Mouse (Mus musculus) cerebellum, adult 11-12 months (tissue): Measurements from ENCODE around the gene Hoxa6.

Experiments
- DNase-seq: peaks from one replicate; pipeline ENCODE4 v3.0.0; 2022

Hoxa6 gene

DNA sequence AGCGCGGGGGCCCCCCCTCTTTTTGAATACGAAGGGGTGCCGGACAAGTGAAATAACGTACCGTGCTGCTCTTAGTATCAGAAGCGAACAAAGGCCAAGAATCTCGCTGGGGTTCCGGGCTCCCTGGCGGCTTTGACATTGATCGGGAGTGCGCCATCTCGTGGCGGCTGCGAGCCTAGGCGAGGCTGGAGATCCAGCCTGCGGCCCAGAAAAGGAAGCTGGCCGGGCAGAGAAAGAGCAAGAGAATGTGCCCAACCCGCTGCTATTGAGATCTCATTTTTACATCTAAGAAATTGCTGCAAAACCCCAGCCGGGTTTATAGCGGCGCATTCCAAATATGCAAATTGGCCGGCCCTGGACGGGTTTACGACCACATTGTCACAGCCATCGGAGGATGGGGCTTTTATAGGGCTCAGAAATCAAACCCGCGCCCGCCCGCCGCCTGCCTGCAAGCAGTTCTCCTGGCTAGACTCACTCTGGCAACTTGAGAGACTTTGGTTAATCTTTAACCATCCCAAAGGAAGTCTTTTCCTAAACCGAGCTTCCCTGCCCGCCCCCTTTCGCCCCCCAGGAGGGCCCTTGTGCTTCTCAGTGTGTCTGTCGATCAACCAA, 32.0 kb upstream of the Hoxa6 start, which contains the start of gene Hoxa10:
Gene Hoxa10 (minus strand): TSS at position 466 of the 612 bp plus-strand sequence.
- no peak for DNase-seq

DNA sequence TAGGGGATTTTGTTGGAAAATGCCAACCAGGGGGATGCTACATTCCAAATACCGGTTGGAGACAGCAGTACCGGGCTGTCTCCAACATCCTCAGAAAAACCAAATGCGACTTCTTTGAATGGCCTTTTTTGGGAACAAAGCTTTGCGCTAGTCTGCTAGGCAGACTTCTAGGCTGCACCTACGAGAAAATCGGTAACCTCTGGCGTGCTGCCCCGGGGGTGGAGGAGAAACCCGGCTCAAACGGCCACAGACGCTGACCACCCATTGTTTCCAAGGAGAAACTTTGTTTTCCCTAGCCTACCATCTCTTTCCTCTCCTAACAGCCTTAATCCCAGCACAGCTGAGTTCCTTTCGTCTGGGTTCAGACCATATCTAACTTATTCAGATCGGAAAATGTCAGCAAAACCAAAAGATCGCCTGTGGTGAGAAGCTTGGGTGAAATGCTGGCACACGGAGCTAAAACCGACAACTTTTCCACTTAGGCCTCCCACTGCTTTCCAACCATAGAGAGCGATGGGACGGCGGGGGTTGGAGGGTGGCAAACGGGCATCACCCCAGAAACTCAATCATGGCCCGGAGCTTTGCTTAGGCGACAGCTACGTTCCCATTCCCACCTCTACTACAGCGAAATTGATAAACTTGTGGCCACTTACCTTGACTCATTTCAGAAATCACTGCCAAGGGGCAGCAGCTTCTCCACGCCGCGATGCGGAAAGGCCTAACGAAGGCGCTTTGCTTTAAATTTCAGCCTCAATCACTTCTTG, 31.3 kb upstream of the Hoxa6 start:
- DNase-seq = no peak

DNA sequence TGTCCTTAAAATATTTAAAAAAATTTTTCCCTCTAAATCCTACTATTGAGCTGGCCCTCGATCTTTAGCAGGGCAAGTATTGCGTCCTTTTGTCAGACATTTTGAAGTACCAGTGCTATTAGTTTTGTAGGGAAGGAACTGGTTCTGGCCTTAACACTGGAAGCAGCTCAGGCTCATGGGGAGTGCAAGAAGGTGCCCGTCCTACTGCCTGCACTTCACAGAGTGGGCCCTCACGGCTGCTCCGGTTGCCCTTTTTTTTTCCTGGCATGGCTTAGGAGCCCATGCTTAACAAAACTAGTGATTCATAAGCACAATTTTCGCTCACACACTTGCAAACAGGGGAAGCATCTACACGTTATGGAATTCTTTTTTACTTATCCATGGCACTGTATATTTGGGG, 30.5 kb upstream of the Hoxa6 start:
- DNase-seq = no peak

DNA sequence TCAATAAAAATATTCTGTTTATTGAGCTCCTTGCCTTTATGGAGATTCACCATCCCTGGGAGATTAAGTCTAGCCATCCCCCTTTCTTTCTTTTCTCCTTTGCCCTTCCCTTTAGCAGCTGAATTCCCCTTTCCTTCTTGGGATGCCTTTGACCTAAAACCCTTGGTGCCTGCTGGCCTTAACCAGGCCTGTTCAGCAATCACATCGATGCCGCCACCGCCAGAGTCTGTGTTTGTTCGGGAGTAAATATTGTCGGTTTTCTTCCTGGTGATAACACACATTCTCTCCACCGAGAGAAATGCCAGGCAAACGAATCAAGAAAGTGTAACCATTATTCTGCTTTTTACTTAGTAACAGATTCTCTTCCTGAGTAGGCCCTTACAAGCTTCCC, 29.6 kb upstream of the Hoxa6 start:
- DNase-seq = no peak

DNA sequence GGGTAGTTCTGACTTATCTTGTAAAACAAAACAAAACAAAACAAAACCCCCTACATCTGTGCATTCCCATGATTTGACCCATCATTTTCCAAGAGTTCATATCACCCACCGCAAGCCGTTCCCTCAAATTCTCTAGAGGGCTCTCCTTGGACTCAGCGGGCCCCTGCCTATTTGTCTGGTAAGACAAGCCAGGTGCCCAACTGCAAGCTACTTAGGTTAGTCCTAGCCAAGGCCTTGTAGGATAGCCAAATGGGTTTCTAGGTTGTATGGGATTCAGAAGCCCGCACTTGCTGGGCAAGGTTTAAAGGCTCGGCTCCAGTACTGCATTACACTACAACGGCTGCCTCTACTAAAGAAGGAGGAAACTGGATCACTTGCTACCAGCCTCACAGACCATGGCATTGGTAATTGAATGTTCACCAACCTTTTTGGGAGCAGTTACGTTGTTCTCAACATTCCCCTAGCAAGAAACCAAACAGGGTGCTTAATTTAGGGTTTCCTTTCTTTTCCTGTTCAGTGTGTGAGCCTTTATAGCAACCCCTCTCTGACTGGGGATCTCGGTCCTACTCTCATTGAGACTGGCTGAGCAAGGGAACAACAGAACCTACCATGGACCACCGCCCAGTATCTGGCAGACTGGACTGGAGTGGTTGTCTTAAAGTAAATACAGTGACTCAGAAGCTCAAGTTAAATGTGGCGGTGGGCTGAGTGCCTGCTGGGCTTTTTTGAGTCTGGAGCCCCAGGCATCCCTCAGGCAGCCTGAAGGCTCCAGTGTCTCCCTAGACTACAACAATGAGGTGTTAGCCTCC, 29.0 kb upstream of the Hoxa6 start:
- no peak for DNase-seq

DNA sequence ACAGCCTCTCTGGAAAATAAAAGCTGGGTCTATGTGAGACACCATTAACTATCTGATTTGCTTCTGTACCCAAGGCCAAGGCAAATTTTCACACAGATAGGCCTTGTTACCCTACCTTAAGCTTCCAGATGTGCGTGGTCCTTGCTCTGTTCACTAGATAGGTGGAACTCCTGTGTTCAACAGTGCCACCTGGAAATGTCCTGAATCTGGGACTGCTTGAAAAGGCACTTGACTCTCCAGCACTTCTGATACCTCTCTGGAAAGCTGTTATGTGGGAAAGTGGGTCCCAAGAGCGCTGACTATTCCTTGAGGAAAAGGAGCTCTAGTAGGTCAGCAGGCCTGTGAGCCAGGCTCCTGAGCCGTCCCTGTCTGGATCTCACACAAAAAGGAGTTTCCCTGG, 28.3 kb upstream of the Hoxa6 start:
- DNase-seq = no peak

DNA sequence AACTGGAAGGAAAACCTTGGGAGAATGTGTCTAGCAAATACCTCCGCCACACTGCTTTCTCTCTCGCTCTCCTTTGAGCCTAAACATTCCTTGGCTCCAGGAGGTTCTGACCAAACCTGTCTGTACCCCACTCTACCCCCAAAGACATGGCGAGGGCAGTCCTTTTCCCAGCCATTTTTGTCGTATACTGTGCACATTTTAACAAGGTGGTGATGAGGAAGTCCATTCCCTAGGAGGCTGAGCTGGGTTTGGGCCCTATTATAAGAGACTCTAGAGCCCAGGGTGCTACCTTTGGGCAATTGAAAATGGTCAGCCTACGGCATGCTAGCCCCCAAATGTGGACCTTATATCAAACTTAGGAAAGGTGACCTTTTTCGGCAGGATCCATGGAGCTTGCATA, 27.3 kb upstream of the Hoxa6 start:
- no peak for DNase-seq

DNA sequence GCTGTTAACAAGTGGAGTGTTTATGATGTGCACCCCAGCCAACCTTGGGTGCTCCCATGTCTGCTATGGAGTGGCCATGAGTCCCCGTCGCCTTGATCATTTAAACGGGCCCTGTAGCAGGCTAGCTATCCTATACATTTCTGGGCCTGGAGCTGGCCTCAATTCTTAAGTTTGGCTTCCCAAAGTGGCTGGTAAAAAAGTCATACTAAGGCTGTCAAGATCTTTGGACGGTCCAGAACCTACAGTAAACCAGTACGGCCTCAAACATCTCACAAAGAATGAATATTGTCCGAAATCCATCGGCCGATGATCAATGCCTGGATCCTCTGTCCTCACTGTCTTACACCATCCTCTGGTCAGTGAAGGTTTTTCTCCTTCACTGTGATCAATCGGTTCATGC, 26.7 kb upstream of the Hoxa6 start:
- DNase-seq = no peak

DNA sequence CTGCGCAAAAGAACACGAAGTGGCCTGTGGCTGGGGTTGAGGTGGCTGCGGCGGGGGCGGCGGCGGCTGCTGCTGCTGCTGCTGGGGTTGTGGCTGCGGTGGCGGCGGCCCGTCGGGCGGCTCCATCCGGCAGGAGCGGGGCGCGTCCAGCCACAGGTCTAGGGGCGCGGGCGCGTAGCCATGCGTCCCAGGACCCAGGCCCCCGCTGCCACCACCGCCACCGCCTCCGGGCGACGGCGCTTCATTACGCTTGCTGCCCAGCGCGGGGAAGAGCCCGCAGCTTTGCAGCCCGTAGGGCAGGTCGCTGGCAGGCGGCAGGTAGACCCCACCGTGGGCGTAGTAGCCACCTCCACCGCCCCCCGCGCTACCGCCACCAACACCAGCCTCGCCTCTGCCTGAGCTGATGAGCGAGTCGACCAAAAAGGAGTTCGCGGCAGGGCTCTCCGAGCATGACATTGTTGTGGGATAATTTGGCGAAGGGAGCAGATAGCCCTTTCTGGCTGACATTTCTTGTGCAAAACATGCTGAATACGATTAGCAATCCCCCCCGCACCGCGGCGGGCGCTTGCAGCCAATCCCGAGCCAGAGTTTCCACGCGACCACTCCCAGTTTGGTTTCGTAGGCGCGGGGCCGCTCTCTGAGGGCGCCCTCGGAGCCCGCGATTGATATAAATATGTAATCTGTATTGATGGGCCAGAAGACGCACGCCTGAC, 26.1 kb upstream of the Hoxa6 start:
- no peak for DNase-seq

DNA sequence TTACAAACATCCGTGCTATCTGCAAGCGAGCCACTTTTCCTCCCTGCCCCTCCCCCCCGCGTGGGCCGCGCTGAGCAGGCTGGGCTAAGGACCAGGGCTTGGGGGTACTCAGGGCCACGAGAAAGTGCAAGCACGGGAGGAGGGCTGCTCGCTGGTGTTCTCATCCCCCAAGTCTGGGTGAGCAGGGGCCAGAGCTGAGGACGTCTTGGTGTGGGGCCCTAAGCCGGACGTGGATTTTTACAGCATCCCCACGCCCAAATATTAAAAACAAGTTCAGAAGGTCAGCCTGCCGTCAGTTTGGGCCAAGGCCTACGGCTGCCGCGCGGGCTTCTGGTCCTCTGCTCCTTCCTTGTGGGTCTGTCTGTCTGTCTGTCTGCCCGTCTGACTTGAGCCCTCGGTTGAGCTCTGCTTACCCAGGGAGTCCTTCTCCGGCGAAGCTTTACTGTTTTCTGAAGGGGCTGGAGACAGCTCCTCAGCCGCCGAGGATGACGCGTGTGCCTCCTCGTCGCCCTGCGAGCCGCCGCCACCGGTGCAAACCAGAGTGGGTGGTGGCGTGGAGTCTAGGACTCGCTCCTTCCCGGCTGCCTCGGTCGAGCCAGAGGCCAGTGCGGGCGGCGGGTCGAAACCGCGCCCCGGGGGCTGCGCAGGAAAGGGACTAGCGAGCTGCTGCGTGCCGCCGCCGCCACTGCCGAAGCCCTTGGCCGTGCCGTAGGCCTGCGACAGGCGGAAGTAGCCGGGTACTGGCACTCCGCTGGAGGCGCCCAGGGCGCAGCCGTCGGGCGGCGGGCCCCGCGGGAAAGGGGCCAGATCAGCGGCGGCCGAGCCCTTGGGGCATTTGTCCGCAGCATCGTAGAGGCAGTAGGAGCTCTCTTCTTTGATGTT, 25.3 kb upstream of the Hoxa6 start:
- no peak for DNase-seq

DNA sequence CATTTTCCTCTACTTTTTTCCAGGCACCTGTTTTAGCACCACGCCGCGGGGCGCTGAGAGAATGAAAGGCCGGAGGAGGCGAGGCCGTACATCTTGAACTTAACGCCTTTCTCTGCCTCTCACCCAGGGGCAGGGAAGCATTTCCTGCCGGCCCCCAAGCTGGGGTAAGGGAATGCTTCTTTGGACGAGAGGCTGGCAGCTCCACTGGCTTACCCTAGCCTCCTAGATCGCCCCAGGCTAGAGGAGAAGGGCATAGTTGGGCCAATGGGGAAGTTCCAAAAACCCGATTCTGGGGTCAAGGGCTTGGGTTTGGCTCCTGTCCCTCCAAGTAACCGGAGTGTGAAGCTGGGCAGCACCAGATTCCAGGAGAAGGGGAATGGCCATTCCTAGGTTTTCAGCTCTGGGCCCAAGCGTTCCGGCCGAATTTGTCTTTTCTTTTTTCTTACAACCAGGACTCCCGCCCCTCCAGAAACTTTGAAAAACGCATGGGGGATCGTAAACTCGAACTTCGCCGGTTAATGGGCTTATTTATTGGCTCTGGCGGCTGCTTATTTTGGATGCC, 24.5 kb upstream of the Hoxa6 start:
- DNase-seq = no peak

DNA sequence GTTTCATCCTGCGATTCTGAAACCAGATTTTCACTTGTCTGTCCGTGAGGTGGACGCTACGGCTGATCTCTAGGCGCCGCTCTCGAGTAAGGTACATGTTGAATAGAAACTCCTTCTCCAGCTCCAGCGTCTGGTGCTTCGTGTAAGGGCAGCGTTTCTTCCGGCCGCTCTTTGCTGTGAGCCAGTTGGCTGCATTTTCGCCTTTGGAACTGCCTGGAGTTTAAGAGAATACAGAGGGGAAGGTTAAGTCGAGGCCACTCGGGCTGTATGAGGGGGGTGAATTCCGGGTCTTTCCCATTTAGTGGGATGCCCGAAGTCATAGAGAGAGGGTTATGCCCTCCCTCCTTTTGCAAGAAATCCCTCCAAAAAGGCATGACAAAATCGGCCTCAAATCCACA, 24.0 kb upstream of the Hoxa6 start:
- DNase-seq = no peak

DNA sequence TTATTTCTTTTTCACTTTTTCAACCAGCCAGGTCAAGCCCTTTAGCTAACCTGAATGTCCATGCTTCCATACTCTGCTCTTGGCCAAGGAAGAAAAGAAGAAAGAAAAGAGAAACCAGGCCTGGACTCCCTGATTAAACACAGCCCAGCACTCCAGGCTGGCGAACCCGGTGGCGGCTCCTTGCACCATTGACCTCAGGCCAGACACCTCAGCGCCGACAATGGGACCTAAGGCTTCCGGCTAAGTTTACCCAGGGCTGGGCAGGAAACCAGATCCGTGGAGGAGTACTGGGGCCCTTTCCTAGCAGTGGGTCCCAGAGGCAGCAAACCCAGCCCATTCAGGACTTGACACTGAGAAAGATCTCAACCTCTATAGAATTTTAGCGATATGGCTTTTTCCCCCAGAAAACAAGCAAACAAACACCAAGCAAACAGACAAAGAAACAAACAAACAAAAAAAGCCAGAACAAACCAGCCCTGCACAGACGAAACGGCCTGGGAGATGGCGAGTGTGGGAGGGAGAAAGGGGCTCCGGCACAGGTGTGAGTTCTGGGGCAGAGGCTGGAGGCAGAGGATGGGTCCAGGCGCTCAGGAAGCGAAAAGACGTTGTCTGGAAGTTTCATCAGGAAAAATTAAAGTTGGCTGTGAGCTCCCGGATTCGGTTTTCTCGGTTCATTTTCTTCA, 23.5 kb upstream of the Hoxa6 start:
- DNase-seq = no peak

DNA sequence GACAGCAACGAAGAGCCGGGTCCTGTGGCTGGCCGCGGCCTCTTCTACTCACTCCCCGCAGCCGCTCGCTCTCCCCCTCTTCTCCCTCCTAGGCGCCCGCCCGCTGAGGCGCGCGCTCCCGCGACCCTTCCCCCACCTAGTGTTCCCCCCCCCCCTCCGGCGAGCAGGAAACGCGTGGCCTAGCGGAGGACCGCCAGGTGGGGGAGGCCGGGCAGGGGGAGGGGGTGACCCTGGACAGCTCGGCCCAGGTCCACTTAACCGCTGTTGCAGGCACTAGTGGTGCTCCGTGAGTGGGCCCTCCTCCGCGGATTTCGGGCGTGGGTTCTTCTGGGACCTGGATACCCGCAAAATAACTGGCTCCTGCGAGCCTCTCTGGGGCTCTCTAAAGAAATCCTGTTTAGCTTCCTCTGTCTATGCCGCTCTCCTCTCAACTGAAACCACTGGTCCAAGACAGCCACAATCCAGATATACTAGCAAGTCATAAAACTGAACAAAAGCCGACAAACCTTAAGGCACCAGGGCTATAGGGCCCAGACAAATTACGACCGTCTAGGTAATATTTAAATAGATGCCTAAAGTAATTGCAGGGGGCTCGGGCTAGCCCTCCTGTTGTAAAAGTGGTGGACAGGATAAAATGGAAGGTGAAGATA, 22.1 kb upstream of the Hoxa6 start, which contains the start of gene Hoxa9:
Gene Hoxa9 (minus strand): TSS at position 574 of the 650 bp plus-strand sequence.
- no peak for DNase-seq

DNA sequence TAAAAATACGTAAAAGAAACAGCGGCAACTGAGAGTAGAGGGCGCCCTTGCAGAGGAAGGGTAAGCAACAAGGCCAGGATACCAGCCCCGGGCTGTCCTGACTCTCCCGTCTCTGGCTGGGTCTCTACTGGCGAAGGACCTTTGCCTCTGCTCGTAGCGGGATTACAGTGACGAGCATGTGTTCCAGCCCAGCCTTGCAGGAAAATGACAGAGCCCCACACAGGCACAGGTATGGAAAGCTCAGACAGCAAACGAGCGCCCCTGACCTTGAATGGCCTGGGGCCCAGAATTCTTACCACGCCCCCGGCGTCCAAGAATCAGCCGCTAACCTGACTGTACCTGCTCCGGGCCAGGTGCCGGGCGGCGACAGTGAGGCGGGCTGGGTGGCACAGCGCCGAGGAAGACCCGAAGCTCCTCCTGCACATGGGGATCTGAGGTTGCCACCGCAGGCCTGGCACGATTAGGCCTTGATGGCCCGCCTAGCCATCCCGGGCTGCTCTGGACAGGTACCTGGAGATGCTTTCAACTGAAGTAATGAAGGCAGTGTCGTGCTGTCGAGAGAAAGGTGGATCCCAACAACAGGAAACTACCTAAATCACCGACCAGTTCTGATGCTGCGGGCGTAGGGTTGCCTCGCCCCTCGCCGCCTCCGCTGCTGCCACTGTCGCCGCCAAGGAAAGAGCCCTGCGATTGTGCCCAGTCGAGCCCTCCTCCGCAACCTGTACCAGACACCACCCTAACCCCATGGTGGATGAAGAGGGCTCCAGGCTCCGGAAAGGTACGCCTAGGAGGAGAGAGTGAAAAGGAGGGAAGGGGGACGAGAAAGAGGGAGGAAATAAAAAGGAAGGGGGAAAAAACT, 21.3 kb upstream of the Hoxa6 start:
- DNase-seq = no peak

DNA sequence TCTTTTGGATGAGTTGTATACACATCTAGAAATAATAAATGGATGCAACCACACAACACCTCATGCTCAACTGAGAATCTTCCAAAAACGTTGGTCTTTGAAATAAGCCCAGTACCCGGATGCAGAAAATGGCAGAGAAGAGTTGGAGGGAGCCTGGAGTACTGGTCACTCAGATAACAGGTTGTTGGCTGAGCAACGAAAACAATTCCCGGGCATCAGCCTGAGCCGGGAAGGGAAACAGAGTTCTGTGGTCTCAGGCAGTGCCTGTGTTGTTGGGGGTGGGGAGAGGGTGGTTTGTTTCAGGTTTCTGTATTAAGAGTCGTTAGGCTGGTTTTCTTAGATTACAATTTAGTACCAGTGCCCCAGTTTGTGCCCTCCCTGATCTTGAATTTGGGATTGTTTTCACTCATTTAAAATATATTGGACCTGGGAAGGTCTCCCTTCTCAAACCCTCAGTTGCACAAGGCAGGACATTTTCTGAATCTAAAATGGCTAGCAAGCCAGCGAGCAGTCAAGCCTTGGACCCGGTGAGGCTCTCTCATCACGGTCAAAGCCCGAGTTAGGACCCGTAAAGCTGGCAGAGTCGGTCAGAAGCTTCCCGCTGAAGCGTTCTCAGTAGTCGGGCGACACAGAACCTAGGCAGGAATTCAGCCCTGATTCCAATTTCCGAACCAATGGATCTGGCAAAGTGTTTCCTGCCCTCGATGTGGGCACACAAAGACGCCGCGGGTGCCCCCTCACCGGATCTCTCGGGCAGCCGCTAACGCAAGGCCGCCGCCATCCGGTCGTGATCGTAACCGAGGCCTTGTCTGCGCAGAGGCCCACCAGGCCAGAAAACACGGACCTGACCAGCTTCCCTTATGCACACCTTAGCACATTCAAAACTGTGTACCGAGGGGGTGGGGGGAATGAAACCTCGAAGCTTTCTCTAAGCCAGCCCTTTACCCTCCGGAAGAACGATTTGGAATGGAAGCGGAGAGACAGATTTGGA, 20.2 kb upstream of the Hoxa6 start:
- DNase-seq = no peak

DNA sequence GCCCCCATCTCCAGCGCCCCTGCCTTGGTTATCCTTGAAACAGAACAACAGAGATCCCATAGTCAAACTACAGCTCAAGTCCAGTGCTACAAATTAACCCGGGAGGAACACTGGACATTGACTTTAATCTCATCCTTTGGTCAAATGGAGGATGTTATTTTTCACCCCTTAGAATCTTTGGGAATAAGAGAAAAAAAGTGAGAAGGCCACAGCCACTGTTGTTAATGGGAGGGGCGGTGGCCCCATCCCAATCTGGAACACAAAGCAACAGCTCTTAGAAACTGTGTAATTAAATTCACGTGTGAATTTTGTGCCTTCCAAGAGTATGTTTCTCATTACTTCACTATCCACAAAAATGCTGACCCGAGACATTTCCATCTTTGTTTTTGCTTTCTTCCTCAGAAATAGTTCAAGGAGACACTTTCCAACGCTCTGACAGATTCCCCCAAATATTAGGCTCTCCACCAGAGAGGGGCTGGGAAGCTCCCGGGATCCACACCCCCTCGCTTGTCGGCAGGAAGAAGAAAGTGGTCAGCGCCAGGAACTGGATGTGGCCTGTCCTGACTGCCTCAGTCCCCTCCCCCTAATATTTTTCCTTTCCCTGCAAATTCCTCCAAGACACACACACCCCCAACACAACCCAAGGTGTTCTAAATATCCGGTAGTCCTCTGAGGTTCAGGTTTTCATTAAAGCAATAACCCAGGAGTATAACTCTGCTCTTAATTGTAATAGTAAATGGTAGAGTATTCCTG, 19.1 kb upstream of the Hoxa6 start:
- no peak for DNase-seq
